8 mouse cellular contexts compared by ENCODE assay signal in the genomic region with DNA sequence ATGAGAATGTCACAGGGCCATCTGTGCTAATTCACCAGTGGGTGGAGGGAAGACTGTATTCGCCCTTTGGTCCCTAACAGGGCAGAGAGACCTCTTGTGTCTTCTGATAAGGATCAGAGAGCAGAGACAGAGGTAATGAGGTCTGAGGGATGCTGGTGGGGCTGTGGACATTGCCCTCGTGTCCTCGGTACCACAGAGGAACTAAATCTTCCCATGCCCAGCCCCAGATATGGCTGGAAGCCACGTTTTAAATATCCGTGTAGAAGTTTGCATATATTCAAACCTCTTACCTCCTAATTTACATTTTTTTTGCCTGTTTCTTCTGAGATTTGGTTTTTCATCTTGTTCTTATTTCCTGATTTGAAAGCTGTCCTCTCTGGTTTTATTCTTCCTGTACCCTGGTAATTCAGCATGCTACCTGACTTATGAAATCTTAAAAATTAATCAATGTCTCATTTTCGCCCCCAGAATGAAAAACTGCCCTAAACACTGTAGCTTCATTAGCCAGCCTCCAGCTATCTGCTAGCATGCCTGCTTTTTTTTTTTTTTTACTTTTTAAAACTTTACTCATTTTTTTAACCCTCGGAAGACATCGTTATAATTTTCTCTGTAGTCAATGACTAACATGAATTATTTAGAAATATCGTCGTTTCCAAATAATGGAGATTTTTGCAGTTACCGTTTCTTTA. TPM values are rescaled to one million over a fixed set of nuclear protein-coding genes. Genes with fewer than 3 reads are reported as not detected.
A peak's percentile ranks its signal among the peaks of the same experiment; 100 is the strongest.
DNase-seq lines count a peak whose midpoint lies in the region; ATAC-seq and TF ChIP-seq lines count a peak whose summit lies in the region.

No protein-coding gene starts in this region.

- H3K4me3 ChIP-seq in layer of hippocampus, adult 2 months, result no peak overlapping the region; the same call in 1 of the 2 replicates
- no peak overlapping the region for H3K4me3 ChIP-seq in embryonic facial prominence, embryonic 11.5 days (ENCODE audit: low read depth, low read length)
- no peak overlapping the region for H3K4me3 ChIP-seq in midbrain, embryonic 14.5 days (replicated peaks; ENCODE audit: low read depth, low read length)

- DNase-seq in layer of hippocampus, adult 2 months (ENCODE audit: low spot score in 2 of 2), result no peak
- DNase-seq in layer of hippocampus, adult 8-10 months (ENCODE audit: low spot score in 2 of 2), result no peak
- DNase-seq in embryonic facial prominence, embryonic 11.5 days (ENCODE audit: low spot score), result no peak
- DNase-seq in kidney, adult 9 months, result peak; percentile 76
- no peak for DNase-seq in midbrain, embryonic 14.5 days
- DNase-seq in urinary bladder, postnatal 4 days (ENCODE audit: low spot score in 2 of 2), result no peak
- no peak for DNase-seq in testis, postnatal 14 days (ENCODE audit: low spot score)
- DNase-seq in cerebellum, postnatal 14 days, result no peak

- no peak overlapping the region; the same call in 1 of the 2 replicates for H3K4me2 ChIP-seq in embryonic facial prominence, embryonic 11.5 days (ENCODE audit: low read depth, low read length)
- H3K4me2 ChIP-seq in midbrain, embryonic 14.5 days (ENCODE audit: low read length), result peak overlapping the region; percentile 60

- H3K9ac ChIP-seq in embryonic facial prominence, embryonic 11.5 days (replicated peaks; ENCODE audit: low read length), result peak overlapping the region; percentile 23; the same call in 1 of the 2 replicates
- H3K9ac ChIP-seq in midbrain, embryonic 14.5 days (replicated peaks; ENCODE audit: low read length), result peak overlapping the region; percentile 55

- peak overlapping the region; percentile 91 for H3K27ac ChIP-seq in layer of hippocampus, adult 2 months
- H3K27ac ChIP-seq in embryonic facial prominence, embryonic 11.5 days (replicated peaks; ENCODE audit: low read depth, low read length), result peak overlapping the region; percentile 61; the same call in 1 of the 2 replicates
- H3K27ac ChIP-seq in midbrain, embryonic 14.5 days (replicated peaks; ENCODE audit: low read depth, low read length), result peak overlapping the region; percentile 83

- H3K36me3 ChIP-seq in embryonic facial prominence, embryonic 11.5 days (replicated peaks; ENCODE audit: control insufficient read depth, insufficient read depth, low read depth, low read length), result no peaks in the 10 kb centered on the region
- no peaks in the 10 kb centered on the region for H3K36me3 ChIP-seq in midbrain, embryonic 14.5 days (ENCODE audit: control insufficient read depth, insufficient read depth, low read length)

- peaks cover 12% of the 10 kb centered on the region for H3K4me1 ChIP-seq in embryonic facial prominence, embryonic 11.5 days (ENCODE audit: control insufficient read depth, insufficient read depth, low read length)
- peaks cover 16% of the 10 kb centered on the region for H3K4me1 ChIP-seq in midbrain, embryonic 14.5 days (ENCODE audit: control insufficient read depth, insufficient read depth, low read length)

- no peak for ATAC-seq in embryonic facial prominence, embryonic 11.5 days (replicated peaks; ENCODE audit: insufficient number of reproducible peaks, low FRiP score, low TSS enrichment, low read depth)
- ATAC-seq in midbrain, embryonic 14.5 days (ENCODE audit: low FRiP score, low TSS enrichment), result no peak

- no peaks in the 10 kb centered on the region for H3K9me3 ChIP-seq in embryonic facial prominence, embryonic 11.5 days (replicated peaks; ENCODE audit: control insufficient read depth, low read length)
- H3K9me3 ChIP-seq in midbrain, embryonic 14.5 days (ENCODE audit: control insufficient read depth, low read length), result no peaks in the 10 kb centered on the region

- 62% methylated on average over 11 of the region's 11 CpGs for WGBS in embryonic facial prominence, embryonic 11.5 days
- WGBS in midbrain, embryonic 14.5 days, result 54% methylated on average over 11 of the region's 11 CpGs

- no peaks in the 10 kb centered on the region for H3K27me3 ChIP-seq in embryonic facial prominence, embryonic 11.5 days (ENCODE audit: control insufficient read depth, insufficient read depth, low read length)
- no peaks in the 10 kb centered on the region for H3K27me3 ChIP-seq in midbrain, embryonic 14.5 days (ENCODE audit: control insufficient read depth, insufficient read depth, low read length)

- TF ChIP-seq CTCF in layer of hippocampus, adult 2 months (conservative IDR thresholded peaks at IDR 0.05), result no peak

RNA-seq across cellular contexts. Expression of a gene that starts 50.9 kb away (rescaled TPM):
- total RNA-seq in layer of hippocampus, adult 2 months (2021), result 1 to 10 TPM in 1 of 2 experiments, under 1 TPM in 1; 0.42 to 1.0 TPM
- total RNA-seq in layer of hippocampus, adult 8-10 months (2022), result under 1 TPM; 0.14 to 0.68 (median 0.56) TPM
- polyA plus RNA-seq in embryonic facial prominence, embryonic 11.5 days (2014; fragmentation: Nextera tagmentation; extraction: Ambion mirVana), result not detected in 2 replicates
- polyA plus RNA-seq in midbrain, embryonic 14.5 days (2014; fragmentation: Nextera tagmentation; extraction: Ambion mirVana), result 0.16 TPM in 1 of 2 replicates, not detected in the other
